Mouse (Mus musculus) lung, adult 2 months (tissue): Measurements from ENCODE around the gene Slbp. TPM values are rescaled to one million over a fixed set of nuclear protein-coding genes. Genes with fewer than 3 reads are reported as not detected.

Experiments used
- DNase-seq: peaks from one replicate; pipeline ENCODE4 v3.0.0; 2022
- H3K4me1 ChIP-seq: fragments of 200-500 bp; 2 replicates; pipeline ENCODE4 v1.6.1; 2011; ENCODE audit warnings: low read length; ENCODE audit not compliant: control insufficient read depth, insufficient read depth
- H3K4me3 ChIP-seq: fragments of 200-500 bp; replicated peaks from 2 replicates; pipeline ENCODE3; 2011; ENCODE audit warnings: low read depth, mild to moderate bottlenecking, control low read depth, low read length; ENCODE audit errors: extremely low read depth
- CTCF ChIP-seq: fragments of 200-500 bp; IDR thresholded peaks from 2 replicates; pipeline ENCODE4 v1.5.1; 2011; ENCODE audit warnings: mild to moderate bottlenecking, low read length, control low read depth; ENCODE audit not compliant: insufficient read depth
- POLR2A ChIP-seq: fragments of 200-500 bp; IDR thresholded peaks from 2 replicates; pipeline ENCODE4 v1.6.1; 2011; ENCODE audit warnings: low read depth, mild to moderate bottlenecking, control low read depth, low read length, borderline replicate concordance; ENCODE audit errors: extremely low read depth
- WGBS: fragments of 180-500 bp; shearing (Covaris S2); methylation state at CpG from one replicate; pipeline ENCODE4 v1.1.7; 2018; 5-methylcytosine and 5-hydroxymethylcytosine counted together
- polyA plus RNA-seq: library from polyadenylated mRNA; depleted of rRNA; stranded (reverse); fragments of >200 nt; gene quantifications from 2 replicates; pipeline ENCODE4 v1.2.3, GENCODE M21; 2012; rRNA removed

Gene Slbp
- polyA plus RNA-seq, 1 experiment = 21.3 TPM

GRCm38 (mm10) chr5:33614391-33614790, 38.0 kb downstream of the Slbp start:
- WGBS = 70% methylated on average over 6 of the region's 6 CpGs
- TF ChIP-seq CTCF = no peak
- no peak for TF ChIP-seq POLR2A
- no peak overlapping the region for H3K4me3 ChIP-seq
- DNase-seq = no peak
- H3K4me1 ChIP-seq = no peaks in the 10 kb centered on the region

- DNase-seq = no peak
- Histone ChIP-seq H3K4me3 (no peak overlapping the region), H3K4me1 (no peaks in the 10 kb centered on the region)
- TF ChIP-seq POLR2A (no peak), CTCF (no peak)
- 89% methylated on average over 1 of the region's 1 CpGs for WGBS
These were observed 40.6 kb downstream of the Slbp start for GRCm38 (mm10) chr5:33611795-33612194.

DNA sequence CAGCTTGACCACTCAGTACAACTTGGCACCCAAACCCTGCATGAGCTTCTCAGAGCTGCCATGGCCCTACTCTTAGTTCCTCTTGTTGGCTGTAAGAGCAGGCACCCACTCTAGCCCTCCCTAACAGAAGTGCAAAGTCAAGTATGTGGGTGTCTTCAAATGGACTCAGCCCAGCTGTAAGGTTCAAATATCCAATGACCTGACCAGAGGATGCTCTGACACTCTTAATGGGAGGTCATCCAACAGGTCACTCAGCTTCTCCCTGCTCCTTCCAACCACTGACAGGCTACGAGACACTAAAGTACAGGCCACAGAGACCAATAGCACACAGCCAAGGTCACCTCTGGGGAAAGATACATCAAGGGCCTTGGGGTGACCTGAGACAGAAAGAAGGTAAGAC, 43.1 kb downstream of the Slbp start:
- DNase-seq = no peak
- Histone ChIP-seq H3K4me1 (no peaks in the 10 kb centered on the region), H3K4me3 (no peak overlapping the region)
- 86% methylated on average over 1 of the region's 1 CpGs for whole genome bisulfite sequencing
- TF ChIP-seq POLR2A (no peak), CTCF (no peak)

DNA sequence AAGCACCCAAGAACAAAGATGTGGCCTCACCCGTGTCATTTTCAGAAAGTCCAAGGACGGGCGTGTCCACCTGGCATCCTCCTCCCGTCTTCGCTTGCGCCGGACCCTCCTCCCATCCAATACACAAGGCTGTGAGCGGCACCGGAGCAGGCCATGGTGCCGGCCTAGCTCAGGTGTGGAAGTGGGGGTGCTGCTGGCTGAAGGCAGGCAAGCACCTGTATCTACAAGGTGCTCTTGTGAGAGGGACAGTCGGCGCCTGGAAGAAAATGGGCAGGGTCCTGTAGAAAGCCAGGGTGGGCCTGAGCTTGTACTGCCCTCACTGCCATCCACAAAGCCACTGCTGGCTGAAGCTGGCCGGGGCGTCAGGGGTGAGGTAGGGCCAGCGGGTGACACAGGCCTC, 44.9 kb downstream of the Slbp start:
- no peak for TF ChIP-seq POLR2A
- TF ChIP-seq CTCF = no peak
- 96% methylated on average over 15 of the region's 15 CpGs for WGBS
- H3K4me3 ChIP-seq = no peak overlapping the region
- H3K4me1 ChIP-seq = no peaks in the 10 kb centered on the region
- DNase-seq = no peak

GRCm38 (mm10) chr5:33606631-33607030, 45.7 kb downstream of the Slbp start:
- TF ChIP-seq POLR2A (no peak), CTCF (no peak)
- 67% methylated on average over 7 of the region's 7 CpGs for WGBS
- no peak for DNase-seq
- no peak overlapping the region for H3K4me3 ChIP-seq
- H3K4me1 ChIP-seq = no peaks in the 10 kb centered on the region

GRCm38 (mm10) chr5:33605314-33605713, 47.1 kb downstream of the Slbp start:
- Histone ChIP-seq H3K4me3 (no peak overlapping the region), H3K4me1 (no peaks in the 10 kb centered on the region)
- TF ChIP-seq CTCF (no peak), POLR2A (no peak)
- no peak for DNase-seq
- 63% methylated on average over 5 of the region's 5 CpGs for WGBS

DNA sequence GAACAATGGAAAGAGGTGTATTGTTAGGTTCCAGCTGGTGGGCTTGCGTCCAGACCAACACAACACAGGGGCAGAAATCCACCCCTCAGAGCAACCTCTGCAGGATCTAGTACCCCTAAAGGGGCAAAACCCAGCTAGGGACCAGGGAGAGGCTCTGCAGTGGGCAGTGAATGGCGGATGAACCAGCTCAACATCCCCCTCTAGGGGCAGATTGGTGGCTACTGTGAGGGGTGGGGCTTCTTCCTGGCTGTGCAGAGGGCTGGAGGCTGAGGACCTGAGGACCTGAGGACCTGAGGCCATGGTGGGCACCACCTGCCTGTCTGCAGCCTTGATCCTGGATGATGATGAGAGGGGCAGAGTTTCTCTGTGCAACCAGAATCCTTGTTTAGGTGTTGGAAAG, 58.8 kb downstream of the Slbp start:
- Histone ChIP-seq H3K4me3 (no peak overlapping the region), H3K4me1 (no peaks in the 10 kb centered on the region)
- TF ChIP-seq CTCF (0 out of 2 replicates have a peak, but pooled peaks have one; percentile 17), POLR2A (no peak)
- DNase-seq = no peak
- 39% methylated on average over 2 of the region's 2 CpGs for WGBS

DNA sequence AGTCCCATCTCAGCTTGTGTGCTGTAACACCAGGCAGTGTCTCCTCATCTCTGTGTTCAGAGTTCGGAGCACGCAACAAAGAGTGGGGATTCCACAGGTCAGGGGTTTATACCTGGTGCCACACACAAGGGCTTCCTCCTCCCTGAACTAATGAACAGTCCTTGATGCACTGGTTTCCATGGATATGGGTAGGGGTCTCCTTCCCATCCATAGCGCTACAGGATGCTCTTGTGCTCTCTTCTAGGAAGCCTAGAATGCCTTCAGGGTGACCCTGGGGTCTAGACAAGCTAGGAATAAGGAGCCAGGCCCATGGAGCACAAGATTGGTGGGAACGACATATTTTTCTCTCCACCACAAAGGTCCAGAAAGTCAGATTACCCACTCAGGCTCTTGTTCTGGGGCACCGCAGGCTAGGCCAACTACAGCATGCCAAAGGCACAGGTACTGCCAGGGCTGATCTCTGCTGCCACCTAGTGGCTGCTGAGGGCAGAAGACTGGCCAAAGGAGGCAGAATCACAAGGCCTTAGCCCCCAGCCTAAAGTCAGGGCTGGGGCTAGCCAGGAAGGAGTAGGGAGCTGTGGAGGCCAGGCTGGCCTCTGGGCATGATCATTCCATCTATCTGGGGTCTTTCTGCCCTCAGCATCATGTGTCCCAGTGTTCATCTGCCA, 63.0 kb downstream of the Slbp start:
- Histone ChIP-seq H3K4me1 (no peaks in the 10 kb centered on the region), H3K4me3 (no peak overlapping the region)
- 65% methylated on average over 5 of the region's 5 CpGs for WGBS
- peak; percentile 58 for DNase-seq
- TF ChIP-seq CTCF (peak; percentile 96), POLR2A (no peak)

- TF ChIP-seq CTCF (no peak), POLR2A (no peak)
- Histone ChIP-seq H3K4me3 (no peak overlapping the region), H3K4me1 (no peaks in the 10 kb centered on the region)
- DNase-seq = no peak
- WGBS = 48% methylated on average over 3 of the region's 3 CpGs
These were observed 64.3 kb downstream of the Slbp start for GRCm38 (mm10) chr5:33588066-33588465.

- WGBS = 67% methylated on average over 18 of the region's 18 CpGs
- Histone ChIP-seq H3K4me3 (no peak overlapping the region), H3K4me1 (no peaks in the 10 kb centered on the region)
- DNase-seq = no peak
- TF ChIP-seq CTCF (no peak), POLR2A (no peak)
These were observed 64.8 kb downstream of the Slbp start for GRCm38 (mm10) chr5:33587498-33588058.

Other genes starting within 250 kb of the Slbp start
- not detected in 2 replicates for gene Nkx1-1, start 218.6 kb downstream of the Slbp start, polyA plus RNA-seq
- 37.2 and 39.8 TPM in 2 replicates for gene Fam53a, start 22.9 kb downstream of the Slbp start, polyA plus RNA-seq
- 0.52 and 0.73 TPM in 2 replicates for gene Gm9903, start 22.6 kb downstream of the Slbp start, polyA plus RNA-seq
- 3.1 and 5.3 TPM in 2 replicates for gene Tacc3, start 5.6 kb upstream of the Slbp start, polyA plus RNA-seq
- 41.5 and 46.1 TPM in 2 replicates for gene Tmem129, start 5.8 kb upstream of the Slbp start, polyA plus RNA-seq
- 237 and 258 TPM in 2 replicates for gene Fgfr3, start 69.1 kb upstream of the Slbp start, polyA plus RNA-seq
- gene Letm1, start 130.2 kb upstream of the Slbp start, polyA plus RNA-seq = 41.8 and 47.5 TPM in 2 replicates
- 4.6 and 7.6 TPM in 2 replicates for gene Nsd2, start 168.2 kb upstream of the Slbp start, polyA plus RNA-seq